Mouse (Mus musculus): ENCODE results near the gene Tpcn2. TPM values are rescaled to one million over a fixed set of nuclear protein-coding genes. Genes with fewer than 3 reads are reported as not detected.

Gene Tpcn2
- polyA plus RNA-seq, 1 experiment, result 34.7 TPM

DNA sequence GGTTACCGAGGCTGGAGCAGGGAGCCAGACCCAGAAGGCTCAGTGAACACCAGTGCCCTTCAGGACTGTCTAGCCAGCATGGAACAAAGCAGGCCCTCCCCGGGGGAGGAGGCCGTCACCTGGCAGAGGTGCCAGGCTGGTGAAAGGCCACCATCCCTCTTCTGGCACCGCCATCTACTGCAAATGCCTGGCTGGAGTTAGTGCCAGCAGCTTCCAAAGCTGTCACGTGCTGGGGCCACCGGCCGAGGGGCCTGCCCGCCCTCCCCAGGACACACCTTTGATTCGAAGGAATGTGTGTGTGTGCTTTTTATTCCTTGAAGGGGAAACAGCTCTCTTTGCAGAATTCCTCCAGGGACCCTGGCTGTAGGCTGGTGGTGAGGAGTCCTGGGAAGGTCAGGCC lies 52.2 kb downstream of the Tpcn2 start:
- WGBS, result 79% methylated on average over 9 of the region's 9 CpGs

DNA sequence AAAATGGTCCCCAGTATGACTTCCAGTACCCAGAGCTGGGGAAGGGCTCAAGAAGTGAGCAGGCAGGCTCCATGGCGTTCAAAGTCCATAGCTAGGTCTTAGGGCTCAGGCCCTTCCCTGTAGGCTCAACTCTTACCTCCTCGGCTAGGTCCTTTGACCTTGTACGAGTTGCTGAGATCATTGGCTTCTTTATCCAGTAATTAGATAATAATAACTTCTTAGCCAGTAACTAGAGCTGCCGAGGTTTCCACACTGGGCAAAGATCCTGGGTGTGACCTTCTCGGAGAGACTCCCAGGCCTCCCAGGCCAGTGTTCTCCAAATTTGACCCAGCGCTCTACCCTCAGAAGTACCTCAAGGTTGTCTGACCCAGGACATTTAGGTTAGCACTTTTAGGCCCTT lies 57.2 kb downstream of the Tpcn2 start:
- H3K4me1 ChIP-seq (ENCODE audit: control insufficient read depth, insufficient read depth, low read length), result no peaks in the 10 kb centered on the region
- WGBS, result 79% methylated on average over 6 of the region's 6 CpGs
- no peak overlapping the region for H3K27ac ChIP-seq (ENCODE audit: control insufficient read depth, insufficient read depth, low read depth, low read length, poor library complexity)
- no peak for TF ChIP-seq CTCF (IDR thresholded peaks at IDR 0.05; ENCODE audit: control insufficient read depth, insufficient read depth, low read length)
- no peak for TF ChIP-seq POLR2A (IDR thresholded peaks at IDR 0.05; ENCODE audit: borderline replicate concordance, control insufficient read depth, low read depth, low read length)
- H3K4me3 ChIP-seq (replicated peaks; ENCODE audit: control insufficient read depth, low read depth, low read length), result no peak overlapping the region

More for the DNA sequence above, 52.2 kb downstream of the Tpcn2 start:
- TF ChIP-seq CTCF (IDR thresholded peaks at IDR 0.05; ENCODE audit: control insufficient read depth, insufficient read depth, low read length) (no peak), POLR2A (IDR thresholded peaks at IDR 0.05; ENCODE audit: borderline replicate concordance, control insufficient read depth, low read depth, low read length) (no peak)
- Histone ChIP-seq H3K4me3 (replicated peaks; ENCODE audit: control insufficient read depth, low read depth, low read length) (no peak overlapping the region), H3K4me1 (ENCODE audit: control insufficient read depth, insufficient read depth, low read length) (no peaks in the 10 kb centered on the region), H3K27ac (ENCODE audit: control insufficient read depth, insufficient read depth, low read depth, low read length, poor library complexity) (no peak overlapping the region)

DNA sequence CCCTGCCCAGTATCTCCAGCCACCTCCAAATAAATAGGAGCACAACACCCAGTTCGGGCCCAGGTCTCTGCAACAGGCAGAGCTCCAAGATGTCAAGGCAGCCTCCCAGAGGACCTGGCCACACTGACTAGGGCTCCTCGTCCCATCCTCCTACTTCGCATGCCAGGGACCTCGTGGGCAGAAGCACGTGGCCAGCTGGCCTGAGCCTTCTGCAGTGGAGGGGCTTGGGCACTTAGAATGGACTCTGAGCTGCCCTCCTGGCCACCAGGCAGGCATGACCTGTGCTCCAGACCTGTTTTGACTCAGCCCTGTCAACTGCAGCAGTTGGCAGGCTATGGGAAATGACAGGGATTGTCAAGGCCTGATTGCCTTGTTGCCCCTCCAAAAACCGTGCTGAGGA lies 58.2 kb downstream of the Tpcn2 start:
- Histone ChIP-seq H3K4me1 (ENCODE audit: control insufficient read depth, insufficient read depth, low read length) (no peaks in the 10 kb centered on the region), H3K4me3 (replicated peaks; ENCODE audit: control insufficient read depth, low read depth, low read length) (no peak overlapping the region), H3K27ac (ENCODE audit: control insufficient read depth, insufficient read depth, low read depth, low read length, poor library complexity) (no peak overlapping the region)
- TF ChIP-seq CTCF (IDR thresholded peaks at IDR 0.05; ENCODE audit: control insufficient read depth, insufficient read depth, low read length) (no peak), POLR2A (IDR thresholded peaks at IDR 0.05; ENCODE audit: borderline replicate concordance, control insufficient read depth, low read depth, low read length) (no peak)
- WGBS, result 82% methylated on average over 6 of the region's 6 CpGs

DNA sequence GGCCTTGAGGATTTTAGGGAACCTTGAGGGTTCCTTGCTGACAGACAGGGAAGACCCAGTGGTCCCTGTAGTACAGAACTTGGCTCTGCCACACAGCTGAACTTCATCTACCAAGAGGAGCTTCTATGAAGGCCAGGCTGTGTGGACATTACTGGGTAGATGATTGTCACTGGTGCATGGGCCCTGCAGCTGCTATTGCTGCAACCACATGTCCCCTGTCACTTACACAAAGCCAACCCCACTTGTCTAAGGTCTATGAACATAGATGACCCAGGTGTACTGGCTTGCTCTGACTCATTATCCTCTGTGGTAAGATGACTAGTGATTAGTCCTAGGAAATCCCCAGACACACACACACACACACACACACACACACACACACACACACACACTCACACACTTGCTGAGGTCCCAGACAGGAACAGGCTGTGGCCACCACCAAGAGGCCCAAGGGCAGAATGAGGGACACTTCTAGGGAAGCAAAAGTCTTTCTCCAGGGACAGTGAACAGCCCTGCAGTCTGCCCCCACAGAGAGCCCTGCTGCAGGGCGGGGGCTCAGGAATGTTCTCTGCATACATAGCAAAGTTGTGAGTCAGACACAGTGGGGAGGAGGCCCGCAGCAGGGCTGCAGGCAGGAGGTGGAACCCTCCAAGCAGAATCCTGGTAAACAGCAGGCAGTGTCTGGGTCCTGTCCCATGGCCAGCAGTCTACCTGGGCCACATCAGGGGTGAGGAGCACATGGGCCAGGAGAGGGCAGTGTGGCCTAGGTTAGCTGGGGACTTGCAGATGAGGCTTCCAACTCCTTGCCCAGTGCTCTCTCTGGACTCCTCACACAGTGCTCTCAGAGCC lies 61.7 kb downstream of the Tpcn2 start:
- 47% methylated on average over 2 of the region's 2 CpGs for WGBS
- Histone ChIP-seq H3K27ac (ENCODE audit: control insufficient read depth, insufficient read depth, low read depth, low read length, poor library complexity) (no peak overlapping the region), H3K4me3 (replicated peaks; ENCODE audit: control insufficient read depth, low read depth, low read length) (no peak overlapping the region), H3K4me1 (ENCODE audit: control insufficient read depth, insufficient read depth, low read length) (no peaks in the 10 kb centered on the region)
- TF ChIP-seq CTCF (IDR thresholded peaks at IDR 0.05; ENCODE audit: control insufficient read depth, insufficient read depth, low read length) (peak; percentile 34; the same call in 1 of the 2 replicates), POLR2A (IDR thresholded peaks at IDR 0.05; ENCODE audit: borderline replicate concordance, control insufficient read depth, low read depth, low read length) (no peak)

DNA sequence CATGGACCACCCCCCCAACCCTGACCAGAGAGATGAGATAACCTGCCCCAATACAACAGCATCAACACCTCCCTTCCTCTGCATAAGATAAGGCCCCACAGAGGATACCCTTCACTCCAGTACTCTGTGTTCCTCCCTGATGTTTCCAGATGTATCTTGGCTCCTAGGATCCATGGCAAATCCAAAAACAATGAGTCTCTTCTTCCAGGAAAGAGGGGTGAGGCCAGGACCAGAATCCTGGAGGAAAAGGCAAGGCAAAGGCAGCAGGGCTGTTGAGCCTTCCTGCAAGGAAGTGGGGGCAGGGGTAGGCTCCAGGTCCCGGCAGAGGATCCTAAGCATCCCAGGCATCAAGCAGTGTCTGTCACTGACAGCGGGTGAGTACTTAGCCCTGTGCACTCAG lies 62.5 kb downstream of the Tpcn2 start:
- H3K4me3 ChIP-seq (replicated peaks; ENCODE audit: control insufficient read depth, low read depth, low read length), result no peak overlapping the region
- no peak overlapping the region for H3K27ac ChIP-seq (ENCODE audit: control insufficient read depth, insufficient read depth, low read depth, low read length, poor library complexity)
- no peak for TF ChIP-seq POLR2A (IDR thresholded peaks at IDR 0.05; ENCODE audit: borderline replicate concordance, control insufficient read depth, low read depth, low read length)
- TF ChIP-seq CTCF (IDR thresholded peaks at IDR 0.05; ENCODE audit: control insufficient read depth, insufficient read depth, low read length), result no peak
- H3K4me1 ChIP-seq (ENCODE audit: control insufficient read depth, insufficient read depth, low read length), result no peaks in the 10 kb centered on the region
- WGBS, result 74% methylated on average over 2 of the region's 2 CpGs

DNA sequence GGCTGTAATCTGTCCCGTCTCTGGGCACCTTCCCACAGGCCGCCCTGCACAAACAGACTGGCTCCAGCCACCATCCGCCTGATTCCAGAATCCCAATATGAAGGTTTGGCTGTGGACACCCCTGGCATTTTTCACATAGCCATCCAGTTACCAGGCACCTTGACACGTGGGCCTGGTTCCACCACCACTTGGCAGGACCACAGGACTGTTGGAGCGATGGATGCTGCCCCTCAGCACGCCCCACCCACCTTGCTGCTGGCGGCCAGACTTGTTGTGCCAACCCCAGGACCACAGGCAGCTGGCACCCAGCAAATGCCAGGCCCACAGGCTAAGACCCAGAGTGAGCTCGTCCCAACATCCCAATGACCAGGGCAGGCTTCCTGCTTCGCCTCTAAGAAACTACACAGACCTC lies 64.4 kb downstream of the Tpcn2 start:
- Histone ChIP-seq H3K4me3 (replicated peaks; ENCODE audit: control insufficient read depth, low read depth, low read length) (no peak overlapping the region), H3K27ac (ENCODE audit: control insufficient read depth, insufficient read depth, low read depth, low read length, poor library complexity) (no peak overlapping the region), H3K4me1 (ENCODE audit: control insufficient read depth, insufficient read depth, low read length) (no peaks in the 10 kb centered on the region)
- TF ChIP-seq CTCF (IDR thresholded peaks at IDR 0.05; ENCODE audit: control insufficient read depth, insufficient read depth, low read length) (no peak), POLR2A (IDR thresholded peaks at IDR 0.05; ENCODE audit: borderline replicate concordance, control insufficient read depth, low read depth, low read length) (no peak)
- 78% methylated on average over 9 of the region's 9 CpGs for WGBS

- Histone ChIP-seq H3K4me3 (replicated peaks; ENCODE audit: control insufficient read depth, low read depth, low read length) (no peak overlapping the region), H3K27ac (ENCODE audit: control insufficient read depth, insufficient read depth, low read depth, low read length, poor library complexity) (no peak overlapping the region), H3K4me1 (ENCODE audit: control insufficient read depth, insufficient read depth, low read length) (no peaks in the 10 kb centered on the region)
- no peak for TF ChIP-seq CTCF (IDR thresholded peaks at IDR 0.05; ENCODE audit: control insufficient read depth, insufficient read depth, low read length)
- TF ChIP-seq POLR2A (IDR thresholded peaks at IDR 0.05; ENCODE audit: borderline replicate concordance, control insufficient read depth, low read depth, low read length), result no peak
- 26% methylated on average over 1 of the region's 1 CpGs for WGBS
Measured at GRCm38 (mm10) chr7:145216591-145216990, 67.2 kb downstream of the Tpcn2 start.

- TF ChIP-seq POLR2A (IDR thresholded peaks at IDR 0.05; ENCODE audit: borderline replicate concordance, control insufficient read depth, low read depth, low read length), result no peak
- no peak for TF ChIP-seq CTCF (IDR thresholded peaks at IDR 0.05; ENCODE audit: control insufficient read depth, insufficient read depth, low read length)
- WGBS, result 30% methylated on average over 4 of the region's 4 CpGs
- Histone ChIP-seq H3K4me1 (ENCODE audit: control insufficient read depth, insufficient read depth, low read length) (no peaks in the 10 kb centered on the region; the same call in 1 of the 2 replicates), H3K4me3 (replicated peaks; ENCODE audit: control insufficient read depth, low read depth, low read length) (no peak overlapping the region), H3K27ac (ENCODE audit: control insufficient read depth, insufficient read depth, low read depth, low read length, poor library complexity) (no peak overlapping the region)
Measured at GRCm38 (mm10) chr7:145215476-145215875, 68.3 kb downstream of the Tpcn2 start.

All from bone marrow, adult 2 months (tissue).